Comparison of ENCODE assay signal across 8 mouse cellular contexts in the genomic region with DNA sequence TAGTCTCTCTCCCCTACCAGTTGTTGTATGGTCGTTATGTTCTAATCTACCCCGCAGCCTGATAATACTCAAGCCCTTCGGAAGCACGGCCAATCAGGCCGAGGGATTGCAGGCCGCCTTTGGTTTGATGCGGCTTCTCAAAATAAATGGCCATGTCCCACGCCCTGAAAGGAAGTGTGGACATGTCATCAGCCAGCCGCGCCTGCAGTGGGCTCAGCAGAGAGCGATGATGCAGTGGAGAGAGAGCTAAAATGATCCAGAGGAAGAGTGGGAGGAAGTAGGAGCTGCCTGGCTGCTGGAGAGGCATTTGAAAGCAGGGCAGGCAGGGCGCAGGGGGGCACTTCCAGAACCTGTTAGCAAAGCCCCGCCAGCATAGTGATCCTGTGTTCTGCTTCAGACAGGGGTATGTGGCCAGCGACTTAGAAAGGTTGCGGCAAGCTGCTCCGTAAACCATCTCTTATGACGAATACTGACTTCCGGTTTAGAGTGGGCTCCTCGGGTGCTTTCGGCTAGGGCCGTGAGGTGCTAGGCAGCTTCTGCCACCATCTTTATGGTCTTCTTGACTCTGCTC. TPM values are rescaled to one million over a fixed set of nuclear protein-coding genes. Genes with fewer than 3 reads are reported as not detected.
A peak's percentile ranks its signal among the peaks of the same experiment; 100 is the strongest.
DNase-seq lines count a peak whose midpoint lies in the region; ATAC-seq lines count a peak whose summit lies in the region.

No protein-coding gene starts in this region.

- ATAC-seq in hematopoietic stem cell, adult 5-6 weeks (replicated peaks in 1 of 2; ENCODE audit: insufficient read depth in 1 of 2, low FRiP score in 2 of 2, low TSS enrichment in 1 of 2, low read depth in 1 of 2, poor library complexity in 2 of 2, severe bottlenecking in 2 of 2): peak; percentile 17 to 27; a peak in 3 of 4 replicates
- no peak for ATAC-seq in erythroid progenitor cell, adult 5-6 weeks (replicated peaks; ENCODE audit: low FRiP score, poor library complexity, severe bottlenecking)

- peak; percentile 33 to 57 for DNase-seq in layer of hippocampus, adult 18-20 months (ENCODE audit: low spot score in 2 of 2)
- DNase-seq in layer of hippocampus, postnatal 10 days (ENCODE audit: low spot score in 2 of 2): no peak
- peak; percentile 36 to 47 for DNase-seq in lung, postnatal 4 days
- DNase-seq in cerebellum, postnatal 14 days: no peak
- no peak for DNase-seq in adrenal gland, postnatal 36 days

- peak overlapping the region; percentile 45 for H3K4me3 ChIP-seq in brown adipose tissue, adult 24 weeks (ENCODE audit: insufficient read depth, low read depth, low read length)

- H3K27ac ChIP-seq in brown adipose tissue, adult 24 weeks (replicated peaks; ENCODE audit: low read depth, low read length): peak overlapping the region; percentile 48

- peaks cover 8% of the 10 kb centered on the region for H3K4me1 ChIP-seq in brown adipose tissue, adult 24 weeks (ENCODE audit: control insufficient read depth, insufficient read depth, insufficient read length, low read length)

RNA-seq across cellular contexts. Expression of gene Atmin, which starts 3.2 kb away (rescaled TPM):
- 10 to 100 TPM; 43.9 to 47.8 TPM for total RNA-seq in layer of hippocampus, adult 18-20 months (2021)
- 10 to 100 TPM; 31.3 to 32.6 TPM for total RNA-seq in layer of hippocampus, postnatal 10 days (2021)
- polyA plus RNA-seq in brown adipose tissue, adult 24 weeks (2012; ENCODE audit: insufficient read depth, insufficient read length, missing spikeins): 5.1 and 8.7 TPM in 2 replicates
- 14.8 and 20.0 TPM in 2 replicates for total RNA-seq in hematopoietic stem cell, adult 5-6 weeks (2017)
- total RNA-seq in erythroid progenitor cell, adult 5-6 weeks (2015; ENCODE audit: low replicate concordance): 7.2 and 10.5 TPM in 2 replicates
- total RNA-seq in erythroid progenitor cell, adult 5-6 weeks (2017; ENCODE audit: low replicate concordance): 1.0 and 2.3 TPM in 2 replicates
- total RNA-seq in adrenal gland, postnatal 36 days (2021): 10 to 100 TPM; 23.1 to 24.4 TPM

RNA-seq across cellular contexts. Expression of gene Cenpn, which starts 24.8 kb away (rescaled TPM):
- total RNA-seq in layer of hippocampus, adult 18-20 months (2021): 1 to 10 TPM in 1 of 2 experiments, under 1 TPM in 1; 0.81 to 1.2 TPM
- total RNA-seq in layer of hippocampus, postnatal 10 days (2021): 1 to 10 TPM; 2.3 to 2.6 TPM
- polyA plus RNA-seq in brown adipose tissue, adult 24 weeks (2012; ENCODE audit: insufficient read depth, insufficient read length, missing spikeins): 1.5 and 2.1 TPM in 2 replicates
- 35.1 and 37.6 TPM in 2 replicates for total RNA-seq in hematopoietic stem cell, adult 5-6 weeks (2017)
- 72.8 and 106 TPM in 2 replicates for total RNA-seq in erythroid progenitor cell, adult 5-6 weeks (2015; ENCODE audit: low replicate concordance)
- total RNA-seq in erythroid progenitor cell, adult 5-6 weeks (2017; ENCODE audit: low replicate concordance): 62.6 and 77.5 TPM in 2 replicates
- total RNA-seq in adrenal gland, postnatal 36 days (2021): 1 to 10 TPM; 6.1 TPM

RNA-seq across cellular contexts. Expression of gene Cmc2, which starts 25.1 kb away (rescaled TPM):
- total RNA-seq in layer of hippocampus, adult 18-20 months (2021): 10 to 100 TPM; 11.6 to 14.7 TPM
- total RNA-seq in layer of hippocampus, postnatal 10 days (2021): 10 to 100 TPM; 11.8 to 12.5 TPM
- polyA plus RNA-seq in brown adipose tissue, adult 24 weeks (2012; ENCODE audit: insufficient read depth, insufficient read length, missing spikeins): 81.1 and 117 TPM in 2 replicates
- 30.6 and 59.6 TPM in 2 replicates for total RNA-seq in hematopoietic stem cell, adult 5-6 weeks (2017)
- total RNA-seq in erythroid progenitor cell, adult 5-6 weeks (2015; ENCODE audit: low replicate concordance): 38.6 and 67.4 TPM in 2 replicates
- total RNA-seq in erythroid progenitor cell, adult 5-6 weeks (2017; ENCODE audit: low replicate concordance): 87.8 and 107 TPM in 2 replicates
- 10 to 100 TPM; 54.0 to 60.9 TPM for total RNA-seq in adrenal gland, postnatal 36 days (2021)

RNA-seq across cellular contexts. Expression of gene 1700030J22Rik, which starts 32.4 kb away (rescaled TPM):
- total RNA-seq in layer of hippocampus, adult 18-20 months (2021): 10 to 100 TPM in 1 of 2 experiments, 1 to 10 TPM in 1; 9.1 to 10.4 TPM
- 10 to 100 TPM; 10.2 TPM for total RNA-seq in layer of hippocampus, postnatal 10 days (2021)
- 0.36 and 0.58 TPM in 2 replicates for polyA plus RNA-seq in brown adipose tissue, adult 24 weeks (2012; ENCODE audit: insufficient read depth, insufficient read length, missing spikeins)
- 0.55 TPM in 1 of 2 replicates, not detected in the other for total RNA-seq in hematopoietic stem cell, adult 5-6 weeks (2017)
- not detected in 2 replicates for total RNA-seq in erythroid progenitor cell, adult 5-6 weeks (2015; ENCODE audit: low replicate concordance)
- not detected in 2 replicates for total RNA-seq in erythroid progenitor cell, adult 5-6 weeks (2017; ENCODE audit: low replicate concordance)
- total RNA-seq in adrenal gland, postnatal 36 days (2021): 1 to 10 TPM; 1.2 to 2.7 TPM

RNA-seq across cellular contexts. Expression of gene Gcsh, which starts 47.0 kb away (rescaled TPM):
- 10 to 100 TPM; 43.9 to 50.1 TPM for total RNA-seq in layer of hippocampus, adult 18-20 months (2021)
- total RNA-seq in layer of hippocampus, postnatal 10 days (2021): 10 to 100 TPM; 55.4 to 56.1 TPM
- polyA plus RNA-seq in brown adipose tissue, adult 24 weeks (2012; ENCODE audit: insufficient read depth, insufficient read length, missing spikeins): 205 and 234 TPM in 2 replicates
- total RNA-seq in hematopoietic stem cell, adult 5-6 weeks (2017): 67.4 and 72.6 TPM in 2 replicates
- total RNA-seq in erythroid progenitor cell, adult 5-6 weeks (2015; ENCODE audit: low replicate concordance): 2.2 and 2.5 TPM in 2 replicates
- 4.6 and 4.9 TPM in 2 replicates for total RNA-seq in erythroid progenitor cell, adult 5-6 weeks (2017; ENCODE audit: low replicate concordance)
- total RNA-seq in adrenal gland, postnatal 36 days (2021): 100 to 1,000 TPM; 125 to 176 TPM

Comparison
In these comparisons a context has a peak if more than half of its experiments do, and no peak if none do; other contexts are left out.
1. DNase-seq: peak in layer of hippocampus, adult 18-20 months (2 of 2) and lung, postnatal 4 days (2 of 2); none in layer of hippocampus, postnatal 10 days (0 of 2), cerebellum, postnatal 14 days (0 of 2) and adrenal gland, postnatal 36 days (0 of 2).